Mouse (Mus musculus): ENCODE data around the gene Srrm4.

Srrm4 gene

GRCm38 (mm10) chr5:116408965-116409364 lies 182.7 kb downstream of the Srrm4 start:
- no peak for DNase-seq (ENCODE audit: extremely low spot score, low spot score)

GRCm38 (mm10) chr5:116407936-116408335 lies 183.7 kb downstream of the Srrm4 start:
- DNase-seq (ENCODE audit: extremely low spot score, low spot score): no peak

GRCm38 (mm10) chr5:116407321-116407720 lies 184.3 kb downstream of the Srrm4 start:
- DNase-seq (ENCODE audit: extremely low spot score, low spot score): no peak

- DNase-seq (ENCODE audit: extremely low spot score, low spot score): no peak
Measured at GRCm38 (mm10) chr5:116406507-116406906, 185.1 kb downstream of the Srrm4 start.

GRCm38 (mm10) chr5:116405934-116406333 lies 185.7 kb downstream of the Srrm4 start:
- DNase-seq (ENCODE audit: extremely low spot score, low spot score): no peak

GRCm38 (mm10) chr5:116404063-116404462 lies 187.6 kb downstream of the Srrm4 start:
- DNase-seq (ENCODE audit: extremely low spot score, low spot score): no peak

- no peak for DNase-seq (ENCODE audit: extremely low spot score, low spot score)
Measured at GRCm38 (mm10) chr5:116400801-116401200, 190.8 kb downstream of the Srrm4 start.

GRCm38 (mm10) chr5:116400042-116400730 lies 191.4 kb downstream of the Srrm4 start:
- no peak for DNase-seq (ENCODE audit: extremely low spot score, low spot score)

- no peak for DNase-seq (ENCODE audit: extremely low spot score, low spot score)
Measured at GRCm38 (mm10) chr5:116396104-116396503, 195.5 kb downstream of the Srrm4 start.

- no peak for DNase-seq (ENCODE audit: extremely low spot score, low spot score)
Measured at GRCm38 (mm10) chr5:116392603-116393002, 199.0 kb downstream of the Srrm4 start.

GRCm38 (mm10) chr5:116389856-116390542 lies 201.6 kb downstream of the Srrm4 start:
- DNase-seq (ENCODE audit: extremely low spot score, low spot score): no peak

- DNase-seq (ENCODE audit: extremely low spot score, low spot score): no peak
Measured at GRCm38 (mm10) chr5:116389321-116389720, 202.3 kb downstream of the Srrm4 start.
